Mouse (Mus musculus): ENCODE data around the gene Galt. TPM values are rescaled to one million over a fixed set of nuclear protein-coding genes. Genes with fewer than 3 reads are reported as not detected.
A peak's percentile ranks its signal among the peaks of the same experiment; 100 is the strongest.
"Not testable (repeated sequence)": the region's sequence is repeated elsewhere in the genome, so short reads cannot be mapped to it uniquely, and the experiment has no call there.

The Galt gene
- total RNA-seq, 2 experiments from 2014 or later = 52.1 to 67.7 TPM

- Histone ChIP-seq H3K27ac (peak overlapping the region; percentile 73), H3K4me3 (peak overlapping the region; percentile 60; the same call in 1 of the 2 replicates)
- not testable (repeated sequence) for DNase-seq (ENCODE audit: low spot score in 2 of 2)
Observed at GRCm38 (mm10) chr4:41774506-41774905, 19.5 kb downstream of the Galt start.

- H3K27ac ChIP-seq; H3K4me3 ChIP-seq; DNase-seq (ENCODE audit: low spot score in 2 of 2): not testable (repeated sequence)
Observed at GRCm38 (mm10) chr4:41775840-41776239, 20.8 kb downstream of the Galt start.

GRCm38 (mm10) chr4:41781271-41781670 is 26.2 kb downstream of the Galt start:
- not testable (repeated sequence) for H3K4me3 ChIP-seq; H3K27ac ChIP-seq; DNase-seq (ENCODE audit: low spot score in 2 of 2)

- DNase-seq (ENCODE audit: low spot score in 2 of 2); H3K4me3 ChIP-seq; H3K27ac ChIP-seq: not testable (repeated sequence)
Observed at GRCm38 (mm10) chr4:41781748-41782485, 26.9 kb downstream of the Galt start.

- H3K27ac ChIP-seq; H3K4me3 ChIP-seq; DNase-seq (ENCODE audit: low spot score in 2 of 2): not testable (repeated sequence)
Observed at GRCm38 (mm10) chr4:41782711-41783110, 27.7 kb downstream of the Galt start.

- not testable (repeated sequence) for DNase-seq (ENCODE audit: low spot score in 2 of 2); H3K27ac ChIP-seq; H3K4me3 ChIP-seq
Observed at GRCm38 (mm10) chr4:41783197-41783596, 28.2 kb downstream of the Galt start.

Other genes with a start within 250 kb of the Galt start
- 1 to 10 TPM; 4.5 to 6.1 TPM for gene 1110017D15Rik, start 237.9 kb upstream of the Galt start, total RNA-seq (2021)
- 100 to 1,000 TPM; 153 to 157 TPM for gene Fam219a, start 185.7 kb upstream of the Galt start, total RNA-seq (2021)
- 1 to 10 TPM; 7.7 to 8.3 TPM for gene Dnaic1, start 185.5 kb upstream of the Galt start, total RNA-seq (2021)
- 10 to 100 TPM; 59.7 to 62.0 TPM for gene Enho, start 114.9 kb upstream of the Galt start, total RNA-seq (2021)
- gene Cntfr, start 58.1 kb upstream of the Galt start, total RNA-seq (2021) = 10 to 100 TPM; 96.5 to 98.8 TPM
- gene Il11ra1, start 55.2 kb upstream of the Galt start, total RNA-seq (2021) = 10 to 100 TPM; 39.1 to 43.3 TPM
- gene Rpp25l, start 41.7 kb upstream of the Galt start, total RNA-seq (2021) = 10 to 100 TPM; 29.4 to 31.0 TPM
- gene Dctn3, start 32.1 kb upstream of the Galt start, total RNA-seq (2021) = 100 to 1,000 TPM; 136 to 153 TPM
- gene Arid3c, start 24.1 kb upstream of the Galt start, total RNA-seq (2021) = not detected
- gene Sigmar1, start 929 bp downstream of the Galt start, total RNA-seq (2021) = 10 to 100 TPM; 40.4 to 42.9 TPM
- 100 to 1,000 TPM; 140 to 143 TPM for gene Ccl27a, start 19.0 kb downstream of the Galt start, total RNA-seq (2021)
- not detected for gene Gm21541, start 148.4 kb downstream of the Galt start, total RNA-seq (2021)
- gene Gm20878, start 186.3 kb downstream of the Galt start, total RNA-seq (2021) = 10 to 100 TPM; 19.2 to 19.4 TPM
- 1 to 10 TPM; 1.5 to 1.9 TPM for gene Fam205a4, start 210.8 kb downstream of the Galt start, total RNA-seq (2021)

Data from layer of hippocampus, adult 2 months (tissue).